Mouse (Mus musculus): ENCODE measurements around the gene Egfl7. TPM values are rescaled to one million over a fixed set of nuclear protein-coding genes. Genes with fewer than 3 reads are reported as not detected.

Gene Egfl7
- polyA plus RNA-seq, 1 experiment from 2014 or later = 77.4 TPM

DNA sequence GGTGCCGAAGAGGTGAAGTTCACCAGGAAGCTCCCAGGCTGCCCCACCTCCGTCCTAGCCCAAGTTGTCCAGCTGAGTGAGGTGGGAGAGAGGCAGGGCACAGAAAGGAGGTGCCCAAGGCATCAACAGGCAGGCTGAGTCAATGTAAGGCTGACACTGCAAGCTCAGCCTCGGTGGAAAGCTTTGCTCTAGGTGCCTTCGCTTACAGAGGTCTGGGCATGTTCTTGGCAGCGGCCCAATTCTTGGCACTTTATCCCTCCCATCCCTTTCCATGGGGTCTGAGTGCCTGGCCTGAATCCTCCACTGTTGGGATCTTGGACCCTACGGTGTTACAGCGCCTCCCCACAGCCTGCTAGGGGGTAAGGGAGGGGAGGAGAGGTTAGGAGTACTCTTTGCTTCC lies 2.9 kb downstream of the Egfl7 start:
- Histone ChIP-seq H3K9ac (replicated peaks) (no peak overlapping the region), H3K27me3 (no peaks in the 10 kb centered on the region; the same call in 1 of the 2 replicates), H3K27ac (0 out of 2 replicates have a peak overlapping the region, but pooled peaks have one; percentile 45), H3K4me1 (replicated peaks) (peaks cover 24% of the 10 kb centered on the region), H3K36me3 (no peaks in the 10 kb centered on the region), H3K4me2 (no peak overlapping the region), H3K4me3 (replicated peaks) (no peak overlapping the region), H3K9me3 (no peaks in the 10 kb centered on the region)
- no peak for ATAC-seq (ENCODE audit: insufficient number of reproducible peaks, insufficient read depth, low FRiP score, low TSS enrichment, low read depth)
- 73% methylated on average over 7 of the region's 7 CpGs for WGBS

DNA sequence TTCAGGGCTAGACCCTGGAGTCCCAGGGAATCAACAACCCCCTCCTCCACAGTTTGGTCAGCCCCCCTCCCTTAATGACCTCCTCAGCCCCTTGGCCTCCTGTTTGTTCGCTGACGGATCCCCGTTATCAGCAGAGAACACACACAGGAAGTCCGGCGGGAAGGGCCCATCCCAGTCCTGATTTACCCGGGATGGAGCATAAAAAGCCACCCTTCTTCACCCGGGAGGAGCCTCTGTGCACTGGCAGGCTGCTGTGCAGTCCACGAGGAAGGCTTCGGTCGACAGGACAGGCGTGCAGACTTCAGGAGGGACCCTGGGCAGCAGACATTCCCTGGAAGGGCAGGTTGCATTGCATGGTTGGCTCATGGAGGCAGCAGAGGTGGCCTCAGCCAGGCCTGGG lies 3.8 kb downstream of the Egfl7 start:
- WGBS = 56% methylated on average over 11 of the region's 11 CpGs
- Histone ChIP-seq H3K36me3 (no peaks in the 10 kb centered on the region), H3K27me3 (no peaks in the 10 kb centered on the region; the same call in 1 of the 2 replicates), H3K9me3 (no peaks in the 10 kb centered on the region), H3K4me2 (no peak overlapping the region), H3K4me1 (replicated peaks) (peaks cover 20% of the 10 kb centered on the region), H3K9ac (replicated peaks) (peak overlapping the region; percentile 31; the same call in 1 of the 2 replicates), H3K4me3 (replicated peaks) (peak overlapping the region; percentile 17), H3K27ac (peak overlapping the region; percentile 45; the same call in 1 of the 2 replicates)
- ATAC-seq (ENCODE audit: insufficient number of reproducible peaks, insufficient read depth, low FRiP score, low TSS enrichment, low read depth) = no peak

DNA sequence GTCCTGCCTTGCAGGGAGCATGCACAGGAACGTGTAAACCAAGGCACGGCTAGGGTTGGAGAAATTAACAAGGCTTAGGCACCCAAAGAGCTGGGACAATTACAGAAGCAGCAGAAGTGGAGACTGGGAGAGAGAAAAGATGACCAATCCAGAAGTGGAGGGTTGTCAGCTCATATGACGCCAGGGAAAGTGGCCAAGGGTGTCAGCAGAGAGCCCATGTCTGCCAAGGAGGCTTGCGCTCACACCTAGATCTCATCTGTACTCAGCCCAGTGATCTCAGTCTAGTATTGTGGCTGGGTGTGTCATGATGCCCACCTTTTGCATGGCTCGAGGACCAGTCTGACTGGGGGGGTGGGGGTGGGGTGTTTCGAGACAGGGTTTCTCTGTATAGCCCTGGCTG lies 5.9 kb downstream of the Egfl7 start:
- Histone ChIP-seq H3K27me3 (no peaks in the 10 kb centered on the region; the same call in 1 of the 2 replicates), H3K9me3 (no peaks in the 10 kb centered on the region), H3K36me3 (no peaks in the 10 kb centered on the region), H3K27ac (peak overlapping the region; percentile 72; the same call in 1 of the 2 replicates), H3K4me2 (no peak overlapping the region), H3K4me3 (replicated peaks) (peak overlapping the region; percentile 65), H3K4me1 (replicated peaks) (peaks cover 20% of the 10 kb centered on the region), H3K9ac (replicated peaks) (0 out of 2 replicates have a peak overlapping the region, but pooled peaks have one; percentile 8)
- 59% methylated on average over 6 of the region's 6 CpGs for WGBS
- ATAC-seq (ENCODE audit: insufficient number of reproducible peaks, insufficient read depth, low FRiP score, low TSS enrichment, low read depth) = no peak

DNA sequence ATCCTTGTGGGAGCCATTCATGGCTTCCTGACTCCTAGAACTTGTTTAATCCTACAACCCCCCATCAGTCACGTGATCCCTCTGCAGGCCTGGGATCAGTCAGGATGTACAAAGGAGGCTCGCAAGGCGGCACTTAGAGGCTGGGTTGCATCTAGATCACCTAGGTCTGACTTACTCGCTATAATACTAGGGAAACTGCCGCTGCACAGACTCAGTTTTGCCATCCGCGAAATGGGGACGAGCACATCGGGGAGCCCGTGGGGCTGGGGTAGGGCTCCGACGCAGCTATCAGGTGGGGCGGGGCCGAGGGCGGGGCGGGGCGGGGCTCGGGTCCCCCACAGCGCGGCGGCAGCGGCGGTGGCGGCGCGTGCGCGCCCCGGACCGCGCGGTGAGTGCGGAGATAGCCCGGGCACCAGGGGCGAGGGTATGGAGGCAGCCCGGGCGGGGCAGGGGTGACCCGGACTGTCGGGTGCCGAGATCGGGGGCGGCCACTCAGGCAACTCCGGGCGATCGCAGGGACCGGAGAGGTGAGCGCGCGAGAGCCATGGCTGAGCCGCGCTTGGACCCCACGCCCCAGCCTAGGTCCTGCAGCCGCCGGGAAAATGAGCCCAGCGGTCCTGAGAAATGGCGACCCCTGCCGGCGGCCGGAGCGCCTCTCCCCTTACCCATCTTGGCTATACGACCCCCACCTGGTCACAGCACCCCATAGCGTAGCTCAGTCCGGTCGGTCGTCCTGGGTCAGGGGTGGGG lies 6.7 kb downstream of the Egfl7 start, which contains the start of gene Gm20532:
Gene Gm20532, plus strand, starts transcription at position 346 of the 750 bp plus-strand sequence.
- Histone ChIP-seq H3K27ac (peak within 1 kb of the TSS; percentile 72), H3K4me2 (peak within 1 kb of the TSS; percentile 72), H3K4me1 (replicated peaks) (peaks cover 20% of the 10 kb centered on the region), H3K4me3 (replicated peaks) (peak within 1 kb of the TSS; percentile 65), H3K36me3 (no peaks in the 10 kb centered on the region), H3K27me3 (no peaks in the 10 kb centered on the region; the same call in 1 of the 2 replicates), H3K9me3 (no peaks in the 10 kb centered on the region), H3K9ac (replicated peaks) (peak within 1 kb of the TSS; percentile 75)
- WGBS = 1% methylated on average over 63 of the region's 65 CpGs
- ATAC-seq (ENCODE audit: insufficient number of reproducible peaks, insufficient read depth, low FRiP score, low TSS enrichment, low read depth) = peak; percentile 85

DNA sequence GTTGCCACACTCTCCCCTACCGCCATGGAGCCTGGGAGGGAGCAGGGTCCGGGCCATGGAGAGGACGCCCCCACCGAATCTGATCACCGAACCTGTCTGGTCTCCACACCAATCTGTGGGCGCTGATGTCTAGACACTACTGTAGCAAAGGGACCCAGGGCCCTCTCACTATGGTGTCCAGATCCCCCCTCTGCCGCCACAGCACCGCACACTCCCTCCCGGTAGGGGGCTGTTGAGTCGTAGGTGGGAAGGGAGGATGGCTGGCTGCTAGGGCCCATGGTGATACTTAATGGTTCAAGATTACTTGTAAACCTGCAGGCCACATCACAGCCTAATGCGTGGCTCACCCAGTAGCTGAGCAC lies 7.2 kb downstream of the Egfl7 start:
- no peak for ATAC-seq (ENCODE audit: insufficient number of reproducible peaks, insufficient read depth, low FRiP score, low TSS enrichment, low read depth)

DNA sequence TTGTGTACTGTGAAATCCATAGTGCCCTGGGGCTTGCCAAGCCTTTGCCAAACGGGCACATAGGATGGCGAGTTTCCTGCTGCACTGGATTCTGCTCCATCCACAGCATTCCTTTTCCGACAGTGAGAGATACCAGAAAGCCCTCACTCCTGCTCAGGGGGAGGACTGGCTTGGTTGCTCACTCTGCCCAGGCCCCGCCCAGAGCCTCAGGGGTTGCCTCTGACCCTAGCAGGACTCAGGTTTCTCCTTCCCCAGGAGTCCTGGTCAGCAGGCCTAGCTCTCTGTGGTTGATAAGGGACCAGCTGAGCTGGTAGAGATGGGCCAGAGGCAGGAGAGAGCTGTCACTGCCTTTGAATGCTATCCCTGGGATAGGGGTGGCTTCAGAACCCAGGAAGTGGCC lies 8.8 kb downstream of the Egfl7 start:
- peaks cover 16% of the 10 kb centered on the region for H3K36me3 ChIP-seq
- no peak overlapping the region for H3K27ac ChIP-seq
- no peaks in the 10 kb centered on the region for H3K9me3 ChIP-seq
- peak overlapping the region; percentile 40 for H3K9ac ChIP-seq (replicated peaks)
- ATAC-seq (ENCODE audit: insufficient number of reproducible peaks, insufficient read depth, low FRiP score, low TSS enrichment, low read depth) = no peak
- H3K27me3 ChIP-seq = no peaks in the 10 kb centered on the region; the same call in 1 of the 2 replicates
- H3K4me2 ChIP-seq = peak overlapping the region; percentile 10; the same call in 1 of the 2 replicates
- WGBS = 36% methylated on average over 4 of the region's 4 CpGs
- peaks cover 20% of the 10 kb centered on the region for H3K4me1 ChIP-seq (replicated peaks)
- peak overlapping the region; percentile 9; the same call in 1 of the 2 replicates for H3K4me3 ChIP-seq (replicated peaks)

More for the DNA sequence above, 7.2 kb downstream of the Egfl7 start:
- Histone ChIP-seq H3K4me1 (replicated peaks) (peaks cover 20% of the 10 kb centered on the region), H3K9me3 (no peaks in the 10 kb centered on the region), H3K36me3 (peaks cover 5% of the 10 kb centered on the region; the same call in 1 of the 2 replicates), H3K4me2 (peak overlapping the region; percentile 72), H3K4me3 (replicated peaks) (peak overlapping the region; percentile 65), H3K27me3 (no peaks in the 10 kb centered on the region; the same call in 1 of the 2 replicates), H3K27ac (peak overlapping the region; percentile 66), H3K9ac (replicated peaks) (peak overlapping the region; percentile 75)
- WGBS = 5% methylated on average over 11 of the region's 11 CpGs

DNA sequence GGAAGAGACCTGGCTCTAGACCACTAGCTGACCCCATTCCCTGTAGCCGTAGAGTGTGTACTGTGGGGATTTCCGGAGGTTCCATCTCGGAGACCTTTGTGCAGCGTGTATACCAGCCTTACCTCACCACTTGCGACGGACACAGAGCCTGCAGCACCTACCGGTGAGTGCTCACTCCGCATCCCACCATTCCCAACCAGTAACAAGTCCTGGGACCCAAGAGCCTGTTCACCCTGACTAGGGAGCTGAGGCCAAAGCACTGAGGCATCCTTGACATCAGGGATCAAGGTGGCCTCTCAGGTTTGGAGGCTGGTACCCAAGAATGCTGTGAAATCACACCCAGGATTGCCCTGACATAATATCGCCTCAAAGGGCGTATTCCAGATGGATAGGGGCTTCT lies 9.5 kb downstream of the Egfl7 start:
- H3K4me2 ChIP-seq = peak overlapping the region; percentile 10; the same call in 1 of the 2 replicates
- no peak overlapping the region for H3K4me3 ChIP-seq (replicated peaks)
- H3K27ac ChIP-seq = no peak overlapping the region
- H3K36me3 ChIP-seq = peaks cover 21% of the 10 kb centered on the region
- H3K4me1 ChIP-seq (replicated peaks) = peaks cover 20% of the 10 kb centered on the region
- no peak for ATAC-seq (ENCODE audit: insufficient number of reproducible peaks, insufficient read depth, low FRiP score, low TSS enrichment, low read depth)
- 0 out of 2 replicates have a peak overlapping the region, but pooled peaks have one; percentile 40 for H3K9ac ChIP-seq (replicated peaks)
- 93% methylated on average over 10 of the region's 10 CpGs for WGBS
- no peaks in the 10 kb centered on the region for H3K9me3 ChIP-seq
- no peaks in the 10 kb centered on the region; the same call in 1 of the 2 replicates for H3K27me3 ChIP-seq

DNA sequence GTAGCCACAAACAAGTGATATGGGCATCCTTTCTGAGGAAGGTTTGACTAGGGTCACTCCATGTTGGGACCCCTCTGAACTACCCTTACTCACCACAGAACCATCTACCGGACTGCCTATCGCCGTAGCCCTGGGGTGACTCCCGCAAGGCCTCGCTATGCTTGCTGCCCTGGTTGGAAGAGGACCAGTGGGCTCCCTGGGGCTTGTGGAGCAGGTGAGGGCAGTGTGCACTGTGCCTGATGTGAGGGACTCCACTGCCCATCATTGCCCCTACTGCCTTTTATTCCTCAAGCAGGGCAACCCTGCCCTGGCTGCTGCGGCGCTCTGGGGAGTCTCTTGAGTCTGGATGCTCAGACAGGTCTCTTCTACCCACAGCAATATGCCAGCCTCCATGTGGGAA lies 10.5 kb downstream of the Egfl7 start:
- peaks cover 31% of the 10 kb centered on the region for H3K36me3 ChIP-seq
- H3K27ac ChIP-seq = no peak overlapping the region
- peaks cover 20% of the 10 kb centered on the region for H3K4me1 ChIP-seq (replicated peaks)
- WGBS = 96% methylated on average over 7 of the region's 7 CpGs
- H3K27me3 ChIP-seq = no peaks in the 10 kb centered on the region
- ATAC-seq (ENCODE audit: insufficient number of reproducible peaks, insufficient read depth, low FRiP score, low TSS enrichment, low read depth) = no peak
- no peak overlapping the region for H3K9ac ChIP-seq (replicated peaks)
- no peaks in the 10 kb centered on the region for H3K9me3 ChIP-seq
- H3K4me3 ChIP-seq (replicated peaks) = no peak overlapping the region
- H3K4me2 ChIP-seq = no peak overlapping the region

DNA sequence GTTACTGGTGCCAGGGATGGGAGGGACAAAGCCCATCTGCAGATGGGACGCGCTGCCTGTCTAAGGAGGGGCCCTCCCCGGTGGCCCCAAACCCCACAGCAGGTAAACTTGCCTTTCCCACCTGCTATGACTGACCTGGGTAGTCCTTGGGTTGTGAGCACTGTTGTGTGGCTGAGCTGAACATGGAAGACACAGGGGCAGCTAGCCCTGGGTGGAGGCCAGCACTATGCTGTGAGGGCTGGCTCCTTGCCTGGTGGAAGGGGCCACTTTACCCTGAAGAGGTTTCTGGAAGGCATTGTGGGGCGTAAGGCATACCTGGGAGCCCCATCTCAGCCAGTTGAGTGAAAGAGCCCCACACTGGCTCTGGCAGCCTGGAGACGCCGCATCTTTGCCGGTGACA lies 11.1 kb downstream of the Egfl7 start:
- no peak overlapping the region for H3K4me3 ChIP-seq (replicated peaks)
- ATAC-seq (ENCODE audit: insufficient number of reproducible peaks, insufficient read depth, low FRiP score, low TSS enrichment, low read depth) = no peak
- peaks cover 20% of the 10 kb centered on the region for H3K4me1 ChIP-seq (replicated peaks)
- WGBS = 94% methylated on average over 7 of the region's 7 CpGs
- H3K4me2 ChIP-seq = no peak overlapping the region
- H3K9ac ChIP-seq (replicated peaks) = no peak overlapping the region
- H3K27ac ChIP-seq = 0 out of 2 replicates have a peak overlapping the region, but pooled peaks have one; percentile 29
- peaks cover 36% of the 10 kb centered on the region for H3K36me3 ChIP-seq
- no peaks in the 10 kb centered on the region for H3K9me3 ChIP-seq
- no peaks in the 10 kb centered on the region for H3K27me3 ChIP-seq

DNA sequence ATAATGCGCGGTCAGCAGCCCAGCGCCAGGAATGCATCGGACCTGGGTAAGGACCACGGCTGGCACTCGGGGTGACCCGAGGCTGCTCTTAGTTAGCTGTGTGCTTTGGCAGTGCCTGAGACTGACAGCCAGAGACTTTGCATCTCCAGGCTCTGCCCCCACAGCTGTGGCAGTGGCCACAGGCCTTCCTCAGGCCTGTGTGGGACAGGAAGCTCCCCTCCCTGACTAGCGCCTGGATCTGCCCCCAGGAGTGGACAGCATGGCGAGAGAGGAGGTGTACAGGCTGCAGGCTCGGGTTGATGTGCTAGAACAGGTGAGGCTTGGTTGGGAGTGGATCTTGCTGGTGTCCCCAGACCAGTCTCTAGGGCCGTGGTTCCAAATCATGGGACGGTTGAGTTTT lies 11.6 kb downstream of the Egfl7 start:
- 83% methylated on average over 12 of the region's 12 CpGs for WGBS
- H3K4me3 ChIP-seq (replicated peaks) = no peak overlapping the region
- peaks cover 16% of the 10 kb centered on the region for H3K4me1 ChIP-seq (replicated peaks)
- no peak overlapping the region for H3K4me2 ChIP-seq
- H3K9me3 ChIP-seq = no peaks in the 10 kb centered on the region
- ATAC-seq (ENCODE audit: insufficient number of reproducible peaks, insufficient read depth, low FRiP score, low TSS enrichment, low read depth) = no peak
- peaks cover 37% of the 10 kb centered on the region for H3K36me3 ChIP-seq
- H3K27me3 ChIP-seq = no peaks in the 10 kb centered on the region
- H3K27ac ChIP-seq = no peak overlapping the region
- H3K9ac ChIP-seq (replicated peaks) = no peak overlapping the region

DNA sequence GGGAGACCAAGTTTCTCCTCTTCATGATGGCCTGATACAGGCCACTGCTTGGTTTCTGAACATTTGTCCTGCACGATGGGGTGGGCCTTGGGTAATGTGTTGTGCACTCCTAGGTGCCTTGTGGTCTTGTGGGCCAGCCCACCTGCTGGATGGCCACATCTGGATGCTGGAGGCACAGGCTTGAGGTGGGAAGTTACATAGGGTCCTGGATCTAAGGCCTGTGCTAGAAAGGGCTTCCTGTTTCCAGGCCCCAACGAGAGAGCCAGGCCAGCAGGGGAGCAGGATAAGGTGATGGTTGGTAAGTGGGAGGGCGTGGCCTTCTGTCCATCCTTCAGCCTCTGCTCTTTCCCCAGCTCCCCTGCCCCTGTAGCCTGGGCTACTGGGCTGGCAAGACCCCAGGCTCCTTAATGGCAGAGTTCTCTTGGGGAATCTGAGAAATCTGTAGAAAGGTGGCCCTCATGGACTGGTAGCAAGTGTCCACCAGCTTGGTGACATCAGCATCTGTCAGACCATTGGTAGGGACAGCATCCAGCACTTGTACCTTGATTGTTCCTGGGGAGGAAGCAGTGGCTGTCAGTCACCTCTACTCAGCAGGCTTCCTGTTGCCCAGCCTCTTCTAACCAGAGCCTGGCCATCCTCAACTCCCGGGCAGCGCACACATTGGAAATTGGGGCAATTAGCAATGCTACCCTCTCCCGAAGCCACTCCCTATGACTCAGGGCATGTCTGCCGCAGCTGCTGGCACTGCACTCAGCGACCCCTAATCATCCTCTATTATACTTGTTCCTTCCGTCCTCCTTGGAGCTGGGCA lies 13.6 kb downstream of the Egfl7 start:
- Histone ChIP-seq H3K27ac (no peak overlapping the region), H3K4me1 (replicated peaks) (peaks cover 4% of the 10 kb centered on the region; the same call in 1 of the 2 replicates), H3K9me3 (no peaks in the 10 kb centered on the region), H3K4me3 (replicated peaks) (no peak overlapping the region), H3K9ac (replicated peaks) (no peak overlapping the region), H3K4me2 (no peak overlapping the region), H3K36me3 (peaks cover 37% of the 10 kb centered on the region), H3K27me3 (no peaks in the 10 kb centered on the region)
- ATAC-seq (ENCODE audit: insufficient number of reproducible peaks, insufficient read depth, low FRiP score, low TSS enrichment, low read depth) = no peak
- 61% methylated on average over 9 of the region's 9 CpGs for WGBS
